In the genomic region with DNA sequence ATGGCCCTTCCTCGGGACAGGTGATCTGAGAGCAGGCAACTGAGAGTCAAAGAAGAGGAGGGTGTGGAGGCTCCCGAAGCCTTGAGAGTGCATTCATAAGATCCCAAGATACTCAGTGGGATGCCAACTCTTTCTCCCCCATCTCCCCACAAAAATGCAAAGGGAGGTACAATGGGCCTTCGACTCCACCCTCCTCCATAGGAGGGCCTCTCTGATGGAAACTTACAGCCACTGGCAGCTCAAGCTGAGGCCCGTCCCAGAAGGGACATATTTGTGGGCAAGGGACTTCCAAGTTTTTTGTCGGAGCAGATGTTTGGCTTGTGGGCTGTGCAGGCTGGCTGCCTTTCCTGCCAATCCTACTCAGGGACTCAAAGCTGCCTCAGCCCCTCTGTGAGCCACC, we compare ENCODE assay signal across 16 mouse cellular contexts. TPM values are rescaled to one million over a fixed set of nuclear protein-coding genes. Genes with fewer than 3 reads are reported as not detected.
A peak's percentile ranks its signal among the peaks of the same experiment; 100 is the strongest.
DNase-seq lines count a peak whose midpoint lies in the region; TF ChIP-seq lines count a peak whose summit lies in the region.
"Had no signal": no experiment of that assay in that cellular context is flagged by ENCODE, and none has a peak within 500 bp of the region (broad histone marks: within the 10 kb centered on the region; RNA-seq: fewer than 3 reads in every experiment).

No protein-coding gene starts in this region.

- TF ChIP-seq POLR2A in myocyte (IDR thresholded peaks at IDR 0.05; ENCODE audit: insufficient read length, low read depth): no peak

- H3K36me3 ChIP-seq in heart, embryonic 10.5 days: peaks cover 9% of the 10 kb centered on the region; the same call in 1 of the 2 replicates
- no peaks in the 10 kb centered on the region for H3K36me3 ChIP-seq in myocyte (ENCODE audit: control insufficient read depth, insufficient read depth)
- H3K36me3 ChIP-seq: liver, embryonic 13.5 days had no signal

- H3K9me3 ChIP-seq in heart, embryonic 10.5 days: no peaks in the 10 kb centered on the region
- H3K9me3 ChIP-seq: liver, embryonic 13.5 days had no signal

- no peak overlapping the region for H3ac ChIP-seq in myocyte (ENCODE audit: control insufficient read depth, insufficient read length)

- H3K4me1 ChIP-seq in heart, embryonic 10.5 days: no peaks in the 10 kb centered on the region
- H3K4me1 ChIP-seq: liver, embryonic 13.5 days had no signal

- DNase-seq in heart, adult 8-10 months (ENCODE audit: low spot score): peak; percentile 20
- no peak for DNase-seq in heart, embryonic 10.5 days (ENCODE audit: low spot score)
- peak; percentile 69 for DNase-seq in ES-CJ7 (ENCODE audit: low read depth, low spot score)
- peak; percentile 77 for DNase-seq in R1 (ENCODE audit: low read depth, low spot score)
- DNase-seq in spleen, postnatal 36 days (ENCODE audit: low spot score in 2 of 2): no peak
- DNase-seq in adrenal gland, adult (ENCODE audit: inconsistent age in 2 of 2, low spot score in 1 of 2): no peak
- DNase-seq: adrenal gland, postnatal 14 days; cerebellum, adult 8-10 months; kidney, adult 8-10 months; kidney, postnatal 36 days; liver, embryonic 13.5 days; right cerebral cortex, adult 18-20 months had no signal

- H3K4me2 ChIP-seq in myocyte (ENCODE audit: low read depth): peak overlapping the region; percentile 46
- H3K4me2 ChIP-seq: liver, embryonic 13.5 days; midbrain, embryonic 11.5 days had no signal

- H3K4me3 ChIP-seq in heart, embryonic 10.5 days: no peak overlapping the region
- no peak overlapping the region for H3K4me3 ChIP-seq in myocyte
- H3K4me3 ChIP-seq: erythroblast, embryonic 14.5 days; liver, embryonic 13.5 days had no signal

- 58% methylated on average over 5 of the region's 5 CpGs for WGBS in heart, embryonic 10.5 days

- no peaks in the 10 kb centered on the region for H3K27me3 ChIP-seq in heart, embryonic 10.5 days (ENCODE audit: insufficient read depth, poor library complexity, severe bottlenecking)
- no peaks in the 10 kb centered on the region for H3K27me3 ChIP-seq in myocyte (ENCODE audit: control insufficient read depth, insufficient read depth, insufficient read length)
- H3K27me3 ChIP-seq: liver, embryonic 13.5 days had no signal

- no peak overlapping the region for H3K27ac ChIP-seq in heart, embryonic 10.5 days
- H3K27ac ChIP-seq: liver, embryonic 13.5 days had no signal

- H3K79me2 ChIP-seq in myocyte (ENCODE audit: control insufficient read depth, insufficient read depth): no peaks in the 10 kb centered on the region

TF ChIP-seq in myocyte, 11 proteins besides CTCF, POLR2A, EP300 and RAD21:
- TF ChIP-seq MYOG (IDR thresholded peaks at IDR 0.05; ENCODE audit: control insufficient read depth in 1 of 3, insufficient read depth in 1 of 3, insufficient read length in 2 of 3, low read depth in 2 of 3): peak in 1 of 3 experiments; percentile 14
- TF ChIP-seq POLR2AphosphoS2 (IDR thresholded peaks at IDR 0.05; ENCODE audit: insufficient read length, low read depth): no peak
TF ChIP-seq in myocyte: peak in this region for 1.

RNA-seq across cellular contexts. Expression of gene Lmcd1, which starts 47.1 kb away (rescaled TPM):
- 10 to 100 TPM; 32.8 to 38.7 (median 36.6) TPM for total RNA-seq in heart, adult 8-10 months (2022)
- 12.8 and 30.3 TPM in 2 replicates for polyA plus RNA-seq in heart, embryonic 10.5 days (2016; fragmentation: Nextera tagmentation; extraction: Ambion mirVana)
- polyA plus RNA-seq in myocyte (2012; fragmentation: generic; extraction: Trizol): 4.9 TPM
- total RNA-seq: granulocyte monocyte progenitor cell, adult 5-6 weeks had no signal
- polyA plus RNA-seq: erythroblast, embryonic 14.5 days had no signal

Comparison
In these comparisons a context has a peak if more than half of its experiments do, and no peak if none do; other contexts are left out.
1. DNase-seq: peak in heart, adult 8-10 months (single experiment), ES-CJ7 (single experiment) and R1 (single experiment); none in heart, embryonic 10.5 days (single experiment), spleen, postnatal 36 days (0 of 2) and adrenal gland, adult (0 of 2).